Mouse (Mus musculus) layer of hippocampus, adult 2 months (tissue): ENCODE measurements around the gene Sync. TPM values are rescaled to one million over a fixed set of nuclear protein-coding genes. Genes with fewer than 3 reads are reported as not detected.

ENCODE experiments used
- DNase-seq, 2 experiments: peaks; one replicate each; pipeline ENCODE4 v3.0.0; 2022; ENCODE audit warnings: low spot score in 2 of 2
- H3K27ac ChIP-seq: fragments of 200-600 bp; 2 replicates; pipeline ENCODE4 v1.8.1; 2022
- H3K4me3 ChIP-seq: fragments of 200-600 bp; 2 replicates; pipeline ENCODE4 v1.8.1; 2022; ENCODE audit warnings: mild to moderate bottlenecking
- CTCF ChIP-seq: fragments of 200-600 bp; conservative IDR thresholded peaks from 2 replicates; pipeline ENCODE4 v1.8.1; 2022; ENCODE audit warnings: antibody characterized with exemption, mild to moderate bottlenecking, moderate library complexity
- total RNA-seq, 2 experiments: library from RNA; stranded (reverse); gene quantifications; 2 replicates each; pipeline ENCODE4 v1.2.3; 2021

The Sync gene
- total RNA-seq, 2 experiments from 2014 or later = 0.98 to 1.1 TPM

GRCm38 (mm10) chr4:129249288-129249687 is 38.1 kb upstream of the Sync start:
- no peak for TF ChIP-seq CTCF
- no peak overlapping the region for H3K4me3 ChIP-seq
- DNase-seq = no peak
- H3K27ac ChIP-seq = no peak overlapping the region

DNA sequence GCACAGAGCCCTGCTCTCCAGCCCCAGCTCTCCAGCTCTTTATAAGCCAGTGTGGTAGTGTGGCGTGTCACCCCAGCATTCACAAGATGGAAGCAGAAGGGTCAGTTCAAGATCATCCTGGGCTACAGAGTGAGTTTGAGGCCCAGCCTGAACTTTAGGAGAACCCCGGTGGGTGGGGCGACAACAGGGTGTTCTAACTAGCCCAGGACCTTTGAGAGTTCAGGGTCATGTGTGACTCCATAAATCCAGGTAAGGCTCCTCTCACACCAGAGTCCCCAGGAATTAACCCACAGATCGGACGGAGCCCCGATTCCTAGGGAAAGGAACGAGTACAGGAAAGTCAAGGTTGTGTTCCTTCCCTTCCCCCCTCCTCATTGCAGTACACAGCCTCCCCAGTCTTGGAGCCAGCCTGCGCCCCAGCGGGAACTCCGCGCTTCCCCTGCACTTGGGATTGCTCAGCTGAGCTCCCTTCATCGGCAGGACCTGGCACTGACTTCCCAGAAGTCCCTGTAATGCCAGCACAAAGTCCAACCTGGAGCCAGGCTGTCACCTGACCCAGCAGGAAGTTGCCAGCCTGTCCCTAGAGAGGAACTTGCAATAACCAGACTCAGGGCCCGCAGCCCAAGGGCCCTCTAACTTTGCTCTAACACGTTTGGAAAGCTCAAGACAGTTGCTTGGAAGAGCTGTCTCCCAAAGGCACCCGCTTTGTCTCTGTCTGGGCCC is 36.5 kb upstream of the Sync start:
- no peak for DNase-seq
- no peak for TF ChIP-seq CTCF
- Histone ChIP-seq H3K4me3 (no peak overlapping the region), H3K27ac (no peak overlapping the region; the same call in 1 of the 2 replicates)

- DNase-seq = no peak
- Histone ChIP-seq H3K4me3 (no peak overlapping the region), H3K27ac (no peak overlapping the region; the same call in 1 of the 2 replicates)
- no peak for TF ChIP-seq CTCF
Observed at GRCm38 (mm10) chr4:129251482-129252125, 35.8 kb upstream of the Sync start.

GRCm38 (mm10) chr4:129252492-129252891 is 34.9 kb upstream of the Sync start:
- TF ChIP-seq CTCF = no peak
- no peak for DNase-seq
- Histone ChIP-seq H3K27ac (no peak overlapping the region), H3K4me3 (no peak overlapping the region)

- TF ChIP-seq CTCF = no peak
- no peak overlapping the region for H3K4me3 ChIP-seq
- no peak overlapping the region for H3K27ac ChIP-seq
- no peak for DNase-seq
Observed at GRCm38 (mm10) chr4:129254571-129254970, 32.8 kb upstream of the Sync start.

DNA sequence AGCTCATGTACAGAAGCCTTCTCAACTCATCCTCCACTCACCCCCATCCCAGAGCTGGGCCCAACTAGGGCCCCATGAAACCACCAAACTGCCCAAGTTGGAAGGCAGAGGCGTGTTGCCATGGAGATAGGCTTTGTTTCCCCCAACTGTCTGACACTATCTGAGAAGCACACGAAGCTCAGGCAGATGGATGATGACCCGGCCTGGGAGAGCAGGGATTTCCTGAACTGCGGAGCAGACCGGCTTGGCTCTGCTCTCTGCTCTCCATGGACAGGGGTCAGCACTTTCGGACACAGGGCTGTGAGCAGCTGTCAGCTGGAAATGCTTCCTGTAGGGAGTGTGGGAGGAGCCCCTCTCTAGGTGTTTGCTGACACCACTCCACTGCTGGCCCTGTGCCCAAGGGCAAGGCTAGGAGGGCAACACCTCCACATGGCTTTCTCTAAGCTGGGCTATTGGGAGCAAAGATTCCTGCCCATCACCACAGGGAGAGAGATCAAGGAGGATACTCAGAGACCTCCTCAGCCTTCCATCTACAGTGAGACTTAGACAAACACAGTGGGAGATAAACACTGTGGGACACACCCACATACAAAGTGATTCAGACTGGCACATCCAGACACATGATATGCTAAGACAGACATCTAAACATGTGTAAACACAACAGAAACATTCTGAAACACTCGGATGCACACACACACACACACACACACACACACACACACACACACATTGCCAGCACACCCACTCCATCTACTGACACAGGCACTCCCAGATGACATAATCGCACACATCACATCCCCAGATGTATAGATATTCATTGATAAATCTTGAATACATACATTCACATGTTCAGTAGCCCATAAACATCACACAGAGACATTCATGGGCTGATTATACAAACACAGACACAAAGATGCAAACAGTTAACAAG is 30.7 kb upstream of the Sync start:
- H3K4me3 ChIP-seq = no peak overlapping the region
- no peak for DNase-seq
- no peak for TF ChIP-seq CTCF
- no peak overlapping the region for H3K27ac ChIP-seq

DNA sequence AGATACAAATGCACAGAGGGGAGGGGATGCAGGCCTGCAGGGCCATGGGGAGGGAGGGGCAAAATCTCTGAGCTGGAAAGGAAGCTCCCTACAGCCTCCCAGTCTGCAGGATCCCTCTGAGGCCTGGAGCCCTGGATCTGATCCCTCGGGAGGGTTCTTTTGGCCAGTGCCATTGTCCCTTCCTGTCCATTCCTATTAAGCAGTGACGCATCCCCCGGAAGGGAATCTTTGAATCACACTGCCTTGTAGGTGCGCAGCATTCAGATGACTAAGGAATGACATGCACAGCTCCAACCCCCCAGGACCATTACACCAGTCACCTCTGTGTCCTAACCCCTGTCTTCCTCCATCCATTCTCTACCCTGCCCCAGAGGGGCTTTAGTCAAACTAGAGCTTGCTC is 28.3 kb upstream of the Sync start:
- Histone ChIP-seq H3K27ac (no peak overlapping the region), H3K4me3 (no peak overlapping the region)
- no peak for TF ChIP-seq CTCF
- DNase-seq = no peak

DNA sequence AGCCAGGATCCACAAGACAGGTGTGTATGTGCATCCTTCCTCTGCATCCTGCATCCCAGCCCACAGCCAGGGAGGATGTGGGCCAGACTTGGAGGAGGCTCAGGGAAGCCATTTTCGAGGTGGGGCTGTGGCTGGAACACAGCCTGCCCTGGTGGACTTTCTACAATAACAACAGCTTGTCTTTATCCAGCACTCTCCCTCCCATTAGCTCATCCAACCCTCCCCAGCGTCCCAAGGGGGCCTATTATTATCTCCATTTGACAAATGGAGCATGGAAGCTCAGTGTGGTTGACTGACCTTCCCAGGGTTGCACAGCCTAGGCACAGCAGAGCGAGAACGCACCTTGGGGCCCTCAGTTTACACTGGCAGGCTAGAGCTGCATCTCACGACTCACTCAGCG is 26.7 kb upstream of the Sync start:
- no peak for DNase-seq
- no peak for TF ChIP-seq CTCF
- no peak overlapping the region for H3K27ac ChIP-seq
- no peak overlapping the region for H3K4me3 ChIP-seq

DNA sequence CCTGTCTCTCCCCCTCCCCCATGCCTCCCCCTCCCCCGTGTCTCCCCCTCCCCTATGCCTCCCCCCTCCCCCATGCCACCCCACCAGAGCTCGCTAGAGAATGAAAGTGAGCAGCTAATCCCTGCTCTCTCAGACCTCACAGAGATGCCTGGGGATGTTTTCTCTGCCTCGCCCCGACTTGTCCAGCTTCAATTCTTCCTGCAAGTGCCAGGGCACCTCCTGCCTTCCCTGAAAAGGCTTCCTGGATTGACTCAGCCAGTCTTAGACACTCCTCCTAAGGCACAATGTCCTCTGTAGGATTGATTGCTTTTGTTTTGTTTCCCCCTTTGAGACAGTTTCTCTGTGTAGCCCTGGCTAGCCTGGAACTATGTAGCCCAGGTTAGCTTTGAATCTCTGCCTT is 26.2 kb upstream of the Sync start, which contains the start of gene C77080:
Gene C77080 (minus strand): TSS at position 209 of the 400 bp plus-strand sequence.
- TF ChIP-seq CTCF = no peak
- Histone ChIP-seq H3K27ac (no peak within 1 kb of the TSS), H3K4me3 (no peak within 1 kb of the TSS)
- DNase-seq = no peak

GRCm38 (mm10) chr4:129263225-129264021 is 24.0 kb upstream of the Sync start:
- Histone ChIP-seq H3K4me3 (no peak overlapping the region), H3K27ac (peak overlapping the region; percentile 10; the same call in 1 of the 2 replicates)
- no peak for TF ChIP-seq CTCF
- DNase-seq = peak in 1 of 2 experiments; percentile 29

DNA sequence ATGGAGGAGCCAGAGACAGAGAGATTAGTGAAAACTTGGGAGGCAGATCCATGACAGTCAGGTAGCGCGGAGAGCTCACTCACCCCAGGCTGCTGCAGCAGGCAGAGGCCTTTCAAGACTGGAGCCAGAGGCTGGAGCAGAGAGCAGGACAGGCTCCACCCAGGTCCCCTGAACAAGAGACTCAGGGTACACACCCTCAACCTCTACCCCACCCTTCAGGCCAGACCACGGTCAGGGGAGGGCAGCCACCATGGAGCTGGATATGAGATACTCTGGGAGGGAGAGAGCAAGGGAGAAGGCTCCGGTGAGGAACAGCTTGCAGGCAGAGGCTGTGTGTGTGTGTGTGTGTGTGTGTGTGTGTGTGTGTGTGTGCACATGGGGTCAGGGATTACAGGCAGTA is 21.2 kb upstream of the Sync start:
- TF ChIP-seq CTCF = no peak
- Histone ChIP-seq H3K4me3 (no peak overlapping the region), H3K27ac (no peak overlapping the region)
- DNase-seq = no peak

DNA sequence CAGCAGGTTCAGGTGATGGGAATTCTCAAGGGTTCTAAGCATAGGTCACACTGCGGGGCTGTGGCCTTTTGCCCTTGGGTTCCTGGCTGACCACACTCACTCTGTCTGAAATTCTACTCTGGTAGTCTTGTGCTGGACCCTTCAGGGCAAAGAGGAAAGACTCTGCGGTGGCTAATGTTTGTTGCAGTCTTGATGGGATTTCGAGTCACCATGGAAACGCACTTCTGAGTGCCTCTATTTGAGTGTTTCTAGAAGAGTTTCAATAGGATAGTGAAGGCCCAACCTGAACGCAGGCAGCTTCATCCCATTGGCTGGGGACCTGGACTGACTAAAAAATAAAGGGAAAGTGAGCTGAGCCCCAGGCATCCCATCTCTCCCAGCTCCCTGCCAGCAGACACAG is 20.6 kb upstream of the Sync start:
- DNase-seq = no peak
- TF ChIP-seq CTCF = no peak
- no peak overlapping the region for H3K27ac ChIP-seq

DNA sequence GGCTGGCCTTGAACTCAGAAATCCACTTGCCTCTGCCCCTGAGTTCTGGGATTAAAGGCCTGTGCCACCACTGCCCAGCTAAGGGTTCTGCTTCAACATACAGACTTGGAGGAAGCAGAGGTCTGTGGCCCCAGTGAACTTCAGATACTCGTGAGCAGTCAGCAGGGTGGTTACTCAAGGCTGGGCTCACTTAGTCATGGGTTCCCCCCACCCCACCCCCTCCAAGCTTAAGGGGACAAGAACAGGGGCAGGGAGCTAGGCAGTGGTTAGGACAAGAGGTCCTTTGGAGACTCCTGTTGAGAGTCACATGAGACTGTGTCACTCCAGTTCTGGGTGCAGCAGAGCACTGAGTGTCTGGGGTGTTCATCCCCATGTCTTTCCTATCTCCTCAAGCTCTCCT is 18.7 kb upstream of the Sync start:
- DNase-seq = no peak

More for the DNA sequence above, 20.6 kb upstream of the Sync start:
- H3K4me3 ChIP-seq = no peak overlapping the region

More for the DNA sequence above, 18.7 kb upstream of the Sync start:
- no peak for TF ChIP-seq CTCF
- Histone ChIP-seq H3K4me3 (no peak overlapping the region), H3K27ac (no peak overlapping the region)
